Mouse (Mus musculus) layer of hippocampus, postnatal 14 days (tissue): ENCODE measurements around the gene Cxcl1. TPM values are rescaled to one million over a fixed set of nuclear protein-coding genes. Genes with fewer than 3 reads are reported as not detected.

ENCODE experiments used
- total RNA-seq, 2 experiments: library from RNA; stranded (reverse); gene quantifications; 2 replicates each; pipeline ENCODE4 v1.2.3; 2021

The Cxcl1 gene
- total RNA-seq, 2 experiments from 2014 or later, result 0.46 to 0.83 TPM

Other genes with a start within 250 kb of the Cxcl1 start
- under 1 TPM in 1 of 2 experiments, not detected in 1; 0.35 TPM for gene Cxcl5, start 131.9 kb upstream of the Cxcl1 start, total RNA-seq
- gene Ppbp, start 122.7 kb upstream of the Cxcl1 start, total RNA-seq, result not detected
- gene Pf4, start 118.8 kb upstream of the Cxcl1 start, total RNA-seq, result 1 to 10 TPM; 2.3 to 5.0 TPM
- not detected for gene Cxcl3, start 105.1 kb upstream of the Cxcl1 start, total RNA-seq
- gene Cxcl15, start 96.7 kb upstream of the Cxcl1 start, total RNA-seq, result not detected
- gene Cxcl2, start 12.6 kb downstream of the Cxcl1 start, total RNA-seq, result not detected
- 10 to 100 TPM; 16.8 to 18.0 TPM for gene Mthfd2l, start 39.9 kb downstream of the Cxcl1 start, total RNA-seq
- gene Epgn, start 136.2 kb downstream of the Cxcl1 start, total RNA-seq, result under 1 TPM in 1 of 2 experiments, not detected in 1; 0.60 TPM
- gene Ereg, start 183.4 kb downstream of the Cxcl1 start, total RNA-seq, result not detected
- under 1 TPM in 1 of 2 experiments, not detected in 1; 0.37 TPM for gene Areg, start 248.4 kb downstream of the Cxcl1 start, total RNA-seq